Mouse (Mus musculus): ENCODE measurements at regions not wholly inside any gene's neighbourhood (a gene's known extent, or its start where the extent isn't known, plus 50 kb on each side); places are given as distances from the start of the nearest gene placed in this dataset.

- DNase-seq, result no peak
Measured at GRCm38 (mm10) chr7:40766142-40766541, 132.0 kb upstream of the Vstm2b start.

GRCm38 (mm10) chr7:40776220-40776619 lies 121.9 kb upstream of the Vstm2b start:
- no peak for DNase-seq

GRCm38 (mm10) chr7:40784906-40785305 lies 113.2 kb upstream of the Vstm2b start:
- DNase-seq, result no peak

- DNase-seq, result peak in 1 of 2 experiments; percentile 10
Measured at GRCm38 (mm10) chr7:40786758-40787157, 111.4 kb upstream of the Vstm2b start.

GRCm38 (mm10) chr7:40788486-40788885 lies 109.6 kb upstream of the Vstm2b start:
- no peak for DNase-seq

GRCm38 (mm10) chr7:40794458-40795207 lies 103.5 kb upstream of the Vstm2b start:
- no peak for DNase-seq

- no peak for DNase-seq
Measured at GRCm38 (mm10) chr7:40799794-40800193, 98.3 kb upstream of the Vstm2b start.

GRCm38 (mm10) chr7:40801291-40801690 lies 96.8 kb upstream of the Vstm2b start:
- DNase-seq, result no peak

- DNase-seq, result peak in 1 of 2 experiments; percentile 4
Measured at GRCm38 (mm10) chr7:40805211-40805610, 92.9 kb upstream of the Vstm2b start.

GRCm38 (mm10) chr7:40805866-40806265 lies 92.3 kb upstream of the Vstm2b start:
- no peak for DNase-seq

- no peak for DNase-seq
Measured at GRCm38 (mm10) chr7:40812952-40813351, 85.2 kb upstream of the Vstm2b start.

GRCm38 (mm10) chr7:40825141-40825742 lies 72.9 kb upstream of the Vstm2b start:
- no peak for DNase-seq

GRCm38 (mm10) chr7:40829526-40829925 lies 68.6 kb upstream of the Vstm2b start:
- DNase-seq, result peak; percentile 1 to 10

- no peak for DNase-seq
Measured at GRCm38 (mm10) chr7:40831583-40831982, 66.5 kb upstream of the Vstm2b start.

GRCm38 (mm10) chr7:40842344-40842992 lies 55.7 kb upstream of the Vstm2b start:
- DNase-seq, result no peak

GRCm38 (mm10) chr7:40846512-40846911 lies 51.6 kb upstream of the Vstm2b start:
- DNase-seq, result no peak
